Mouse (Mus musculus): ENCODE measurements around the gene Cttnbp2.
"Not testable (repeated sequence)": the region's sequence is repeated elsewhere in the genome, so short reads cannot be mapped to it uniquely, and the experiment has no call there.

The Cttnbp2 gene

GRCm38 (mm10) chr6:18411505-18412225, 103.0 kb downstream of the Cttnbp2 start:
- DNase-seq: no peak

GRCm38 (mm10) chr6:18408445-18408844, 106.2 kb downstream of the Cttnbp2 start:
- DNase-seq: no peak

GRCm38 (mm10) chr6:18401066-18401674, 113.5 kb downstream of the Cttnbp2 start:
- DNase-seq: no peak

GRCm38 (mm10) chr6:18381380-18381779, 133.3 kb downstream of the Cttnbp2 start:
- DNase-seq: no peak

GRCm38 (mm10) chr6:18380300-18381202, 134.1 kb downstream of the Cttnbp2 start:
- no peak for DNase-seq

GRCm38 (mm10) chr6:18377755-18378154, 136.9 kb downstream of the Cttnbp2 start:
- not testable (repeated sequence) for DNase-seq

- no peak for DNase-seq
Observed at GRCm38 (mm10) chr6:18374744-18375143, 139.9 kb downstream of the Cttnbp2 start.

- no peak for DNase-seq
Observed at GRCm38 (mm10) chr6:18373652-18374051, 141.0 kb downstream of the Cttnbp2 start.

- peak; percentile 42 for DNase-seq
Observed at GRCm38 (mm10) chr6:18372447-18373228, 142.0 kb downstream of the Cttnbp2 start.

GRCm38 (mm10) chr6:18369723-18370122, 144.9 kb downstream of the Cttnbp2 start:
- DNase-seq: no peak

- no peak for DNase-seq
Observed at GRCm38 (mm10) chr6:18369054-18369453, 145.6 kb downstream of the Cttnbp2 start.

GRCm38 (mm10) chr6:18362232-18362631, 152.4 kb downstream of the Cttnbp2 start:
- DNase-seq: no peak

- no peak for DNase-seq
Observed at GRCm38 (mm10) chr6:18360955-18361354, 153.7 kb downstream of the Cttnbp2 start.

GRCm38 (mm10) chr6:18360154-18360553, 154.5 kb downstream of the Cttnbp2 start:
- no peak for DNase-seq

- DNase-seq: no peak
Observed at GRCm38 (mm10) chr6:18349153-18349858, 165.3 kb downstream of the Cttnbp2 start.

- DNase-seq: no peak
Observed at GRCm38 (mm10) chr6:18344272-18344671, 170.4 kb downstream of the Cttnbp2 start.

GRCm38 (mm10) chr6:18338307-18338706, 176.3 kb downstream of the Cttnbp2 start:
- DNase-seq: no peak

- no peak for DNase-seq
Observed at GRCm38 (mm10) chr6:18335393-18335792, 179.2 kb downstream of the Cttnbp2 start.

GRCm38 (mm10) chr6:18322950-18323349, 191.7 kb downstream of the Cttnbp2 start:
- no peak for DNase-seq

Measured in thymus, postnatal 25 days (tissue).